Mouse (Mus musculus): ENCODE measurements around the gene Ccnb3.
"Not testable (repeated sequence)": the region's sequence is repeated elsewhere in the genome, so short reads cannot be mapped to it uniquely, and the experiment has no call there.

The Ccnb3 gene

GRCm38 (mm10) chrX:7041519-7041918 is at the start of gene Ccnb3:
Gene Ccnb3, minus strand, starts transcription at chrX:7041619.
- peak; percentile 17 for DNase-seq (ENCODE audit: low read depth, low spot score)

- DNase-seq (ENCODE audit: low read depth, low spot score): no peak
Observed at GRCm38 (mm10) chrX:7090323-7090722, 48.9 kb upstream of the Ccnb3 start.

GRCm38 (mm10) chrX:7085878-7086277 is 44.5 kb upstream of the Ccnb3 start:
- no peak for DNase-seq (ENCODE audit: low read depth, low spot score)

GRCm38 (mm10) chrX:7079820-7080429 is 38.5 kb upstream of the Ccnb3 start:
- DNase-seq (ENCODE audit: low read depth, low spot score): no peak

GRCm38 (mm10) chrX:7068002-7068401 is 26.6 kb upstream of the Ccnb3 start:
- no peak for DNase-seq (ENCODE audit: low read depth, low spot score)

GRCm38 (mm10) chrX:7067219-7067618 is 25.8 kb upstream of the Ccnb3 start, which contains the start of gene Akap4:
Gene Akap4, plus strand, starts transcription at chrX:7067519.
- no peak for DNase-seq (ENCODE audit: low read depth, low spot score)

GRCm38 (mm10) chrX:7064109-7064508 is 22.7 kb upstream of the Ccnb3 start:
- DNase-seq (ENCODE audit: low read depth, low spot score): no peak

- DNase-seq (ENCODE audit: low read depth, low spot score): no peak
Observed at GRCm38 (mm10) chrX:7057634-7058033, 16.2 kb upstream of the Ccnb3 start.

- no peak for DNase-seq (ENCODE audit: low read depth, low spot score)
Observed at GRCm38 (mm10) chrX:7057056-7057455, 15.6 kb upstream of the Ccnb3 start.

- DNase-seq (ENCODE audit: low read depth, low spot score): not testable (repeated sequence)
Observed at GRCm38 (mm10) chrX:6983916-6984315, 57.5 kb downstream of the Ccnb3 start.

- DNase-seq (ENCODE audit: low read depth, low spot score): no peak
Observed at GRCm38 (mm10) chrX:6971956-6972355, 69.5 kb downstream of the Ccnb3 start.

- DNase-seq (ENCODE audit: low read depth, low spot score): no peak
Observed at GRCm38 (mm10) chrX:6968598-6968997, 72.8 kb downstream of the Ccnb3 start.
